Mouse (Mus musculus) cortical plate, adult 2 months (tissue): ENCODE measurements at regions not wholly inside any gene's neighbourhood (a gene's known extent, or its start where the extent isn't known, plus 50 kb on each side); places are given as distances from the start of the nearest gene placed in this dataset.

Experiments
- CTCF ChIP-seq: fragments of 200-500 bp; IDR thresholded peaks from 2 replicates; pipeline ENCODE4 v1.5.1; 2011; ENCODE audit warnings: mild to moderate bottlenecking, control low read depth, low read length; ENCODE audit not compliant: insufficient read depth; ENCODE audit errors: extremely low read depth
- POLR2A ChIP-seq: fragments of 200-500 bp; IDR thresholded peaks from 2 replicates; pipeline ENCODE4 v1.6.1; 2011; ENCODE audit warnings: mild to moderate bottlenecking, low read length, control low read depth; ENCODE audit not compliant: insufficient read depth; ENCODE audit errors: extremely low read depth

GRCm38 (mm10) chr12:33714392-33714791 lies 213.8 kb upstream of the Ferd3l start:
- TF ChIP-seq CTCF (no peak), POLR2A (no peak)
